Mouse (Mus musculus): Measurements from ENCODE around the gene Rps11. TPM values are rescaled to one million over a fixed set of nuclear protein-coding genes. Genes with fewer than 3 reads are reported as not detected.
A peak's percentile ranks its signal among the peaks of the same experiment; 100 is the strongest.
"Not testable (repeated sequence)": the region's sequence is repeated elsewhere in the genome, so short reads cannot be mapped to it uniquely, and the experiment has no call there.

The Rps11 gene
- polyA plus RNA-seq, 1 experiment, result 2,753 TPM

DNA sequence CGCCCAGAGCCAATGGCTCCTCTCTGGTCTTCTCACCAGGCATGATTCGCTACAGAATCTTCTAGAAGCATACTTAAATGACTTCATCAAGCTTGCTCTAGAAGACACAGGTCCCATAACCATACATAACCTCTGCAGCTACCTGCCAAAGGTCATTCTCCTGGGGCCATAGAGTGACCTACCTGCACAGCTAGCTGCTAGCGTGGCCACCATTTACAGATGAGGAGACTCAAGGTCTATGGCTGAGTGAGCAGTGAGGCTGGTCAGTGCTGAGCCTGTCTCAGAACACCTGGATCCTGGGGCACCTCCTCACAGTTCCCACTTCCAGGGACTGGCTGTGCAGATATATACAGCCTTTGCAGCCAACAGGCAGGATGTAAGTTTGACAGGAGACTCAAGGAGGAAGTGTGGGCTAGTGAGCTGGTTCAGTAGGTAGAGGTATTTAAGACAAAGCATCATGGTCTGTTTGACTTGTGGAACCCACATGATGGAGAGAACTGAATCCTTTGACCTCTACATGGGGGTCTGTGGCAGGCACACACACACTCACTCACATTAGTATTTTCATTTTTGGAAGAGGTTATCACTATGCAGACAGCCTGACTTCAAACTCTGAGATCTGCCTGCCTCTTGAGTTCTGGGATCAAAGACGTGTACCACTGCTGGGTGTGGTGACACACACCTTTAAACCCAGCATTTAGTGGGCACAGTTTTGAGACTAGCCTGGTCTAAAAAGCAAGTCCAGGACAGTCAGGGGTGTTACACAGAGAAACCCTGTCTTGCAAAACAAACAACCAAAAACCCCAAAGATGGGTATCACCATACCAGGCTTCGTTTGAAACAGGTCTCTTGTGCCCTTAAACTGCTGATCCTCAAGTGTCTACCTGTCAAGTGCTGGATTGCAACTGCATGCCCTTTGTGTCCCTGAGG is 4.2 kb downstream of the Rps11 start:
- Histone ChIP-seq H3K9ac (ENCODE audit: low read depth, poor library complexity, severe bottlenecking) (no peak overlapping the region), H3K27ac (ENCODE audit: insufficient read depth, low read length) (peak overlapping the region; percentile 53), H3K27me3 (ENCODE audit: control insufficient read depth, insufficient read depth, low read length, poor library complexity, severe bottlenecking) (no peaks in the 10 kb centered on the region), H3K4me3 (ENCODE audit: low read depth, low read length) (no peak overlapping the region), H3K36me3 (ENCODE audit: control insufficient read depth, insufficient read depth, low read length, poor library complexity, severe bottlenecking) (peaks cover 38% of the 10 kb centered on the region), H3K4me1 (ENCODE audit: control insufficient read depth, insufficient read depth, low read length) (peaks cover 2% of the 10 kb centered on the region), H3K9me3 (replicated peaks; ENCODE audit: control insufficient read depth, insufficient read depth, low read length, poor library complexity, severe bottlenecking) (no peaks in the 10 kb centered on the region)
- TF ChIP-seq CTCF (IDR thresholded peaks at IDR 0.05; ENCODE audit: low read depth, low read length), result no peak
- no peak for TF ChIP-seq EP300 (IDR thresholded peaks at IDR 0.05; ENCODE audit: insufficient read depth, low read depth, low read length)
- no peak for TF ChIP-seq POLR2A (IDR thresholded peaks at IDR 0.05; ENCODE audit: insufficient read depth, low read length)

DNA sequence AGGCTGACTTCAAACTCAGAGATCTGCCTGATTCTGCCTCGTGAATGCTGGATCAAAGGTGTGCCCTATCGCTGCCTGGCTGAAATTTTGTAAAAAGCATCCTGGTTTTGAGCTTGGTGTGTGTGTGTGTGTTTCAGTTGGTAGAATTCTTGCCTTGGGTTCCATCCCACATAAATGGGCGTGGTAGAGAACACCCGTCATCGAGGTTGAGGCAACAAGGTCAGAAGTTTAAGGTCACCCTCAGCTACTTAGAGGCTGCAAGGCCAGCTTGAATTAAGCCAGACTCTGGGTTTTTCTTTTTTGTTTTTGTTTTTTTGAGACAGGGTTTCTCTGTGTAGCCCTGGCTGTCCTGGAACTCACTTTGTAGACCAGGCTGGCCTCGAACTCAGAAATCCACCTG is 5.9 kb downstream of the Rps11 start:
- Histone ChIP-seq H3K36me3 (ENCODE audit: control insufficient read depth, insufficient read depth, low read length, poor library complexity, severe bottlenecking) (peaks cover 36% of the 10 kb centered on the region), H3K4me3 (ENCODE audit: low read depth, low read length) (no peak overlapping the region), H3K9ac (ENCODE audit: low read depth, poor library complexity, severe bottlenecking) (no peak overlapping the region), H3K27me3 (ENCODE audit: control insufficient read depth, insufficient read depth, low read length, poor library complexity, severe bottlenecking) (no peaks in the 10 kb centered on the region), H3K9me3 (replicated peaks; ENCODE audit: control insufficient read depth, insufficient read depth, low read length, poor library complexity, severe bottlenecking) (no peaks in the 10 kb centered on the region), H3K4me1 (ENCODE audit: control insufficient read depth, insufficient read depth, low read length) (peaks cover 3% of the 10 kb centered on the region), H3K27ac (ENCODE audit: insufficient read depth, low read length) (no peak overlapping the region)
- no peak for TF ChIP-seq POLR2A (IDR thresholded peaks at IDR 0.05; ENCODE audit: insufficient read depth, low read length)
- no peak for TF ChIP-seq CTCF (IDR thresholded peaks at IDR 0.05; ENCODE audit: low read depth, low read length)
- no peak for TF ChIP-seq EP300 (IDR thresholded peaks at IDR 0.05; ENCODE audit: insufficient read depth, low read depth, low read length)

GRCm38 (mm10) chr7:45117566-45117965 is 6.7 kb downstream of the Rps11 start:
- no peak overlapping the region for H3K4me3 ChIP-seq (ENCODE audit: low read depth, low read length)
- no peaks in the 10 kb centered on the region for H3K27me3 ChIP-seq (ENCODE audit: control insufficient read depth, insufficient read depth, low read length, poor library complexity, severe bottlenecking)
- H3K9ac ChIP-seq (ENCODE audit: low read depth, poor library complexity, severe bottlenecking), result no peak overlapping the region
- no peak for TF ChIP-seq POLR2A (IDR thresholded peaks at IDR 0.05; ENCODE audit: insufficient read depth, low read length)
- TF ChIP-seq EP300 (IDR thresholded peaks at IDR 0.05; ENCODE audit: insufficient read depth, low read depth, low read length), result no peak
- H3K36me3 ChIP-seq (ENCODE audit: control insufficient read depth, insufficient read depth, low read length, poor library complexity, severe bottlenecking), result peaks cover 28% of the 10 kb centered on the region
- no peak overlapping the region for H3K27ac ChIP-seq (ENCODE audit: insufficient read depth, low read length)
- H3K4me1 ChIP-seq (ENCODE audit: control insufficient read depth, insufficient read depth, low read length), result peaks cover 3% of the 10 kb centered on the region
- H3K9me3 ChIP-seq (replicated peaks; ENCODE audit: control insufficient read depth, insufficient read depth, low read length, poor library complexity, severe bottlenecking), result no peaks in the 10 kb centered on the region

DNA sequence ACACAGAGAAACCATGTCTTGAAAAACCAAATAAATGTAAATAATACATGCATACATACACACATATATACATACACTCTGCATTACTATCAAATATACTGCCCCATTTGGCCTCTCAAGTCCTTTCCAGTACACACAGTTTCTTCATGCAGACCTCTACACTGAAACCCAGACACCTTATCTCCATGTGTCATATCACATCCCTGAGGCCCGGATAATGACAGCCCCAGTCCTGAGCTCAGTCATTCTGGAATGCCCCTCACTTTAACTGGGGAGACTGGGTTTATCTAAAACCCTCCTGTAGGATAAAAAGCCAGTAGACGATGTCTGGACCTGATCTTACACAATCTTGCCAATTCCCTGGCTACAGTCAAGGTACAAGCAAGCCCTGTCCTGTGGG is 10.8 kb downstream of the Rps11 start:
- H3K27ac ChIP-seq (ENCODE audit: insufficient read depth, low read length), result 0 out of 2 replicates have a peak overlapping the region, but pooled peaks have one; percentile 29

DNA sequence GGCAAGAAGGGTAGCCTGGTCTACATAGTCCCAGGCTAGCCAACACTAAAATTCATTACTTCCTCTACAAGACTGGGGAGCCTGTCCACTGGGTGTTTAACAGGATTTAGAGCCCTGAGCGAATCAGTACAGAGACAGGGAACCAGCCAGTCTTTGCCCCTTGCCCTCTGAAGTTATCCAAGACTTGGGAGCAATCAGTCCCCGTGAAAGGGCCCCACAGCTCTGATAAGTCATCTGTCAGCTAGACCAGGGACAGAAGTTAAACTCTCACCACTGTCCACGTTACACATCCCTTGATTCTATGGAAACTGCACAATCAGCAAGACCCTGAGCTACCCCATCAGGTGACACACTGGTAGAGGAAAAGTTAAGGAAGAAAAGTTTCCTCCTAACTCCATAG is 11.7 kb downstream of the Rps11 start:
- Histone ChIP-seq H3K4me3 (ENCODE audit: low read depth, low read length) (no peak overlapping the region), H3K27me3 (ENCODE audit: control insufficient read depth, insufficient read depth, low read length, poor library complexity, severe bottlenecking) (no peaks in the 10 kb centered on the region), H3K9ac (ENCODE audit: low read depth, poor library complexity, severe bottlenecking) (no peak overlapping the region), H3K36me3 (ENCODE audit: control insufficient read depth, insufficient read depth, low read length, poor library complexity, severe bottlenecking) (no peaks in the 10 kb centered on the region), H3K4me1 (ENCODE audit: control insufficient read depth, insufficient read depth, low read length) (peaks cover 1% of the 10 kb centered on the region), H3K9me3 (replicated peaks; ENCODE audit: control insufficient read depth, insufficient read depth, low read length, poor library complexity, severe bottlenecking) (no peaks in the 10 kb centered on the region), H3K27ac (ENCODE audit: insufficient read depth, low read length) (peak overlapping the region; percentile 51)
- no peak for TF ChIP-seq POLR2A (IDR thresholded peaks at IDR 0.05; ENCODE audit: insufficient read depth, low read length)
- no peak for TF ChIP-seq CTCF (IDR thresholded peaks at IDR 0.05; ENCODE audit: low read depth, low read length)
- no peak for TF ChIP-seq EP300 (IDR thresholded peaks at IDR 0.05; ENCODE audit: insufficient read depth, low read depth, low read length)

More for the DNA sequence above, 10.8 kb downstream of the Rps11 start:
- H3K9ac ChIP-seq (ENCODE audit: low read depth, poor library complexity, severe bottlenecking), result 0 out of 2 replicates have a peak overlapping the region, but pooled peaks have one; percentile 47
- no peaks in the 10 kb centered on the region for H3K9me3 ChIP-seq (replicated peaks; ENCODE audit: control insufficient read depth, insufficient read depth, low read length, poor library complexity, severe bottlenecking)
- no peak for TF ChIP-seq EP300 (IDR thresholded peaks at IDR 0.05; ENCODE audit: insufficient read depth, low read depth, low read length)
- TF ChIP-seq POLR2A (IDR thresholded peaks at IDR 0.05; ENCODE audit: insufficient read depth, low read length), result no peak
- no peak for TF ChIP-seq CTCF (IDR thresholded peaks at IDR 0.05; ENCODE audit: low read depth, low read length)
- H3K4me3 ChIP-seq (ENCODE audit: low read depth, low read length), result no peak overlapping the region
- no peaks in the 10 kb centered on the region for H3K27me3 ChIP-seq (ENCODE audit: control insufficient read depth, insufficient read depth, low read length, poor library complexity, severe bottlenecking)
- H3K36me3 ChIP-seq (ENCODE audit: control insufficient read depth, insufficient read depth, low read length, poor library complexity, severe bottlenecking), result no peaks in the 10 kb centered on the region
- H3K4me1 ChIP-seq (ENCODE audit: control insufficient read depth, insufficient read depth, low read length), result peaks cover 1% of the 10 kb centered on the region

DNA sequence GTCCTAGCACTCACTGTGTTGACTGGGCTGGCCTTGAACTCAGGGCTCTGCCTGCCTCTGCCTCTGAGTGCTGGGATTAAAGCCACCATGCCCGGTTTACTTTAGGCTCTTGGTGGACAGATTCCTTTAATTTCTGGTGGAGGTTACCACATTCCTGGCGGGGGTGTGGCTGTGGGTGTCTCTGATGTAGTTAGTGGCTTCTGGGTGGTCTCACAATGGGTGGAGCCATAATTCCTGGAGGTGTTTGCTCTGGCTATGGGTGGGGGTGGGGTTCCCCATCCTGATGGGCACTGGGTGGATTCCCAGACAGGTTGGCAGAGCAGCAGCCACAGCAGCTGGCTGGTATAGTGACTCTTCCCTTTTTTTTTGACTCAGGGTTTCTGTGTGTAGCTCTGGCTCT is 12.3 kb downstream of the Rps11 start:
- Histone ChIP-seq H3K9ac (ENCODE audit: low read depth, poor library complexity, severe bottlenecking) (no peak overlapping the region), H3K27ac (ENCODE audit: insufficient read depth, low read length) (peak overlapping the region; percentile 51), H3K36me3 (ENCODE audit: control insufficient read depth, insufficient read depth, low read length, poor library complexity, severe bottlenecking) (no peaks in the 10 kb centered on the region), H3K4me1 (ENCODE audit: control insufficient read depth, insufficient read depth, low read length) (peaks cover 1% of the 10 kb centered on the region), H3K27me3 (ENCODE audit: control insufficient read depth, insufficient read depth, low read length, poor library complexity, severe bottlenecking) (no peaks in the 10 kb centered on the region), H3K9me3 (replicated peaks; ENCODE audit: control insufficient read depth, insufficient read depth, low read length, poor library complexity, severe bottlenecking) (no peaks in the 10 kb centered on the region), H3K4me3 (ENCODE audit: low read depth, low read length) (no peak overlapping the region)
- TF ChIP-seq CTCF (IDR thresholded peaks at IDR 0.05; ENCODE audit: low read depth, low read length), result no peak
- TF ChIP-seq POLR2A (IDR thresholded peaks at IDR 0.05; ENCODE audit: insufficient read depth, low read length), result no peak
- peak; percentile 63; the same call in 1 of the 2 replicates for TF ChIP-seq EP300 (IDR thresholded peaks at IDR 0.05; ENCODE audit: insufficient read depth, low read depth, low read length)

GRCm38 (mm10) chr7:45110089-45110488 is 14.2 kb downstream of the Rps11 start:
- H3K36me3 ChIP-seq (ENCODE audit: control insufficient read depth, insufficient read depth, low read length, poor library complexity, severe bottlenecking); H3K27me3 ChIP-seq (ENCODE audit: control insufficient read depth, insufficient read depth, low read length, poor library complexity, severe bottlenecking); H3K9ac ChIP-seq (ENCODE audit: low read depth, poor library complexity, severe bottlenecking); H3K9me3 ChIP-seq (replicated peaks; ENCODE audit: control insufficient read depth, insufficient read depth, low read length, poor library complexity, severe bottlenecking); H3K4me1 ChIP-seq (ENCODE audit: control insufficient read depth, insufficient read depth, low read length); H3K4me3 ChIP-seq (ENCODE audit: low read depth, low read length): not testable (repeated sequence)
- H3K27ac ChIP-seq (ENCODE audit: insufficient read depth, low read length), result peak overlapping the region; percentile 51; the same call in 1 of the 2 replicates
